Mouse (Mus musculus) megakaryocyte progenitor cell, adult 5-6 weeks (primary cell): ENCODE measurements around the gene D630023F18Rik. TPM values are rescaled to one million over a fixed set of nuclear protein-coding genes. Genes with fewer than 3 reads are reported as not detected.
A peak's percentile ranks its signal among the peaks of the same experiment; 100 is the strongest.

Experiments used
- ATAC-seq: replicated peaks from 2 replicates; pipeline ENCODE4 v1.8.0; 2016; ENCODE audit warnings: mild to moderate bottlenecking, moderate TSS enrichment, inconsistent platforms; ENCODE audit not compliant: poor library complexity
- total RNA-seq, 2 experiments: library from RNA; stranded (forward) in 1 of 2; stranded (reverse) in 1 of 2; fragments of 157-497, 149-512 nt in 1 of 2; fragments of 200-1000 nt in 1 of 2; gene quantifications; 2 replicates each; pipeline versions ENCODE4 v1.2.3 to v1.2.4; 2015 to 2017

The D630023F18Rik gene
- 1.3 and 1.9 TPM in 2 replicates for total RNA-seq (2015)
- 0.12 and 0.51 TPM in 2 replicates for total RNA-seq (2017)

GRCm38 (mm10) chr1:65122574-65123372, at the start of gene D630023F18Rik:
Gene D630023F18Rik, minus strand, starts transcription at chr1:65123214.
- no peak for ATAC-seq

- ATAC-seq: no peak
These were observed 48.6 kb upstream of the D630023F18Rik start for GRCm38 (mm10) chr1:65171579-65171978.

- peak; percentile 55 for ATAC-seq
These were observed 46.9 kb upstream of the D630023F18Rik start for GRCm38 (mm10) chr1:65169947-65170346.

GRCm38 (mm10) chr1:65169536-65169935, 46.5 kb upstream of the D630023F18Rik start:
- ATAC-seq: 0 out of 2 replicates have a peak, but pooled peaks have one; percentile 17

GRCm38 (mm10) chr1:65167496-65167895, 44.5 kb upstream of the D630023F18Rik start:
- no peak for ATAC-seq

- ATAC-seq: peak; percentile 26; the same call in 1 of the 2 replicates
These were observed 39.2 kb upstream of the D630023F18Rik start for GRCm38 (mm10) chr1:65162210-65162609.

- no peak for ATAC-seq
These were observed 33.1 kb upstream of the D630023F18Rik start for GRCm38 (mm10) chr1:65156111-65156510.

- no peak for ATAC-seq
These were observed 31.8 kb upstream of the D630023F18Rik start for GRCm38 (mm10) chr1:65154814-65155213.

GRCm38 (mm10) chr1:65147971-65148370, 25.0 kb upstream of the D630023F18Rik start:
- ATAC-seq: no peak

- ATAC-seq: no peak
These were observed 24.3 kb upstream of the D630023F18Rik start for GRCm38 (mm10) chr1:65147326-65147725.

- ATAC-seq: no peak
These were observed 23.6 kb upstream of the D630023F18Rik start for GRCm38 (mm10) chr1:65146601-65147000.

GRCm38 (mm10) chr1:65144783-65145182, 21.8 kb upstream of the D630023F18Rik start:
- ATAC-seq: no peak

GRCm38 (mm10) chr1:65137560-65137959, 14.5 kb upstream of the D630023F18Rik start:
- no peak for ATAC-seq

GRCm38 (mm10) chr1:65132833-65133232, 9.8 kb upstream of the D630023F18Rik start:
- ATAC-seq: no peak

- ATAC-seq: no peak
These were observed 8.7 kb upstream of the D630023F18Rik start for GRCm38 (mm10) chr1:65131671-65132070.

- ATAC-seq: no peak
These were observed 7.2 kb upstream of the D630023F18Rik start for GRCm38 (mm10) chr1:65130226-65130625.

- no peak for ATAC-seq
These were observed 6.7 kb upstream of the D630023F18Rik start for GRCm38 (mm10) chr1:65129634-65130180.

- 0 out of 2 replicates have a peak, but pooled peaks have one; percentile 44 for ATAC-seq
These were observed 3.6 kb downstream of the D630023F18Rik start, which contains the start of gene Gm28845 for GRCm38 (mm10) chr1:65119438-65119837. Gene Gm28845, minus strand, starts transcription at chr1:65119558.

- ATAC-seq: no peak
These were observed 4.7 kb downstream of the D630023F18Rik start for GRCm38 (mm10) chr1:65118150-65118913.

GRCm38 (mm10) chr1:65113536-65114172, 9.4 kb downstream of the D630023F18Rik start:
- ATAC-seq: peak; percentile 84

GRCm38 (mm10) chr1:65112807-65113196, 10.2 kb downstream of the D630023F18Rik start:
- ATAC-seq: peak; percentile 53
